Mouse (Mus musculus) adrenal gland, adult 2 months (tissue): ENCODE data around the gene Dlst. TPM values are rescaled to one million over a fixed set of nuclear protein-coding genes. Genes with fewer than 3 reads are reported as not detected.

Experiments used
- DNase-seq: peaks from one replicate; pipeline ENCODE4 v3.0.0; 2021
- long read RNA-seq: library from polyadenylated mRNA; stranded (forward); transcript quantifications from one replicate; pipeline ENCODE4 v2.0.0, GENCODE M21; 2021
- polyA plus RNA-seq: library from polyadenylated mRNA; depleted of rRNA; stranded (reverse); fragments of >200 nt; gene quantifications from 2 replicates; pipeline ENCODE4 v1.2.3, GENCODE M21; 2012; rRNA removed
- total RNA-seq, 2 experiments: library from RNA; stranded (reverse); gene quantifications; 2 replicates each; pipeline ENCODE4 v1.2.3; 2021

Gene Dlst
- total RNA-seq (100 to 1,000 TPM; 347 to 398 TPM), polyA plus RNA-seq (107 and 114 TPM in 2 replicates)
- long read RNA-seq, transcript Dlst-201 (15 exons, 2,764 nt) = major isoform, 130 of 199 reads
- long read RNA-seq, partial matches to known transcripts = 50 of 199 reads
- long read RNA-seq, other reads (novel, unspliced or antisense) = 17 of 199 reads

GRCm38 (mm10) chr12:85110698-85111592 lies at the start of gene Dlst, which contains the start of gene Prox2:
Gene Dlst (plus strand): TSS chr12:85110833.
Gene Prox2 (minus strand): TSS chr12:85110759.
- DNase-seq = peak; percentile 94

GRCm38 (mm10) chr12:85071043-85071442 lies 39.6 kb upstream of the Dlst start:
- DNase-seq = no peak

GRCm38 (mm10) chr12:85077100-85077499 lies 33.5 kb upstream of the Dlst start:
- no peak for DNase-seq

- no peak for DNase-seq
Measured at GRCm38 (mm10) chr12:85084257-85084656, 26.4 kb upstream of the Dlst start.

- DNase-seq = no peak
Measured at GRCm38 (mm10) chr12:85084941-85085340, 25.7 kb upstream of the Dlst start.

- no peak for DNase-seq
Measured at GRCm38 (mm10) chr12:85087845-85088244, 22.8 kb upstream of the Dlst start.

GRCm38 (mm10) chr12:85091190-85091589 lies 19.4 kb upstream of the Dlst start:
- DNase-seq = no peak

- peak; percentile 65 for DNase-seq
Measured at GRCm38 (mm10) chr12:85092214-85092613, 18.4 kb upstream of the Dlst start.

GRCm38 (mm10) chr12:85094010-85094409 lies 16.6 kb upstream of the Dlst start:
- DNase-seq = peak; percentile 38

- DNase-seq = no peak
Measured at GRCm38 (mm10) chr12:85094706-85095105, 15.9 kb upstream of the Dlst start.

GRCm38 (mm10) chr12:85095146-85095545 lies 15.5 kb upstream of the Dlst start:
- DNase-seq = no peak

GRCm38 (mm10) chr12:85095859-85096258 lies 14.8 kb upstream of the Dlst start:
- DNase-seq = no peak

GRCm38 (mm10) chr12:85101001-85101400 lies 9.6 kb upstream of the Dlst start:
- DNase-seq = no peak

GRCm38 (mm10) chr12:85101521-85102106 lies 9.0 kb upstream of the Dlst start:
- DNase-seq = no peak

GRCm38 (mm10) chr12:85103096-85103495 lies 7.5 kb upstream of the Dlst start:
- no peak for DNase-seq

GRCm38 (mm10) chr12:85104789-85105188 lies 5.8 kb upstream of the Dlst start:
- DNase-seq = no peak

- DNase-seq = no peak
Measured at GRCm38 (mm10) chr12:85106292-85106691, 4.3 kb upstream of the Dlst start.

- DNase-seq = no peak
Measured at GRCm38 (mm10) chr12:85108643-85109042, 2.0 kb upstream of the Dlst start.

GRCm38 (mm10) chr12:85109426-85109825 lies 1.2 kb upstream of the Dlst start:
- no peak for DNase-seq

- DNase-seq = peak; percentile 18
Measured at GRCm38 (mm10) chr12:85110011-85110697, 479 bp upstream of the Dlst start.

GRCm38 (mm10) chr12:85112550-85113251 lies 2.1 kb downstream of the Dlst start:
- DNase-seq = no peak

- no peak for DNase-seq
Measured at GRCm38 (mm10) chr12:85113337-85113736, 2.7 kb downstream of the Dlst start.
